Mouse (Mus musculus) forebrain, embryonic 12.5 days (tissue): Measurements from ENCODE around the gene Trpm7. TPM values are rescaled to one million over a fixed set of nuclear protein-coding genes. Genes with fewer than 3 reads are reported as not detected.

Experiments
- ATAC-seq: fragments of 200-750 bp; cut with Nextera tagmentation; 2 replicates; pipeline ENCODE4 v1.8.0; 2017; ENCODE audit warnings: moderate TSS enrichment; ENCODE audit not compliant: low FRiP score
- H3K27ac ChIP-seq: fragments of 300-500 bp; sonication (generic); 2 replicates; pipeline ENCODE4 v1.5.1; 2016; ENCODE audit warnings: mild to moderate bottlenecking
- H3K27me3 ChIP-seq: fragments of 300-500 bp; sonication (generic); 2 replicates; pipeline ENCODE4 v1.6.1; 2016; ENCODE audit warnings: mild to moderate bottlenecking
- H3K36me3 ChIP-seq: fragments of 300-500 bp; sonication (generic); replicated peaks from 2 replicates; pipeline ENCODE4 v1.6.1; 2016; ENCODE audit warnings: mild to moderate bottlenecking
- H3K4me1 ChIP-seq: fragments of 300-500 bp; sonication (generic); 2 replicates; pipeline ENCODE4 v1.6.1; 2016
- H3K4me2 ChIP-seq: fragments of 300-500 bp; sonication (generic); 2 replicates; pipeline ENCODE4 v1.6.1; 2016; ENCODE audit warnings: mild to moderate bottlenecking, moderate library complexity
- H3K4me3 ChIP-seq: fragments of 300-500 bp; sonication (generic); replicated peaks from 2 replicates; pipeline ENCODE4 v1.5.1; 2016; ENCODE audit warnings: mild to moderate bottlenecking
- H3K9ac ChIP-seq: fragments of 300-500 bp; sonication (generic); 2 replicates; pipeline ENCODE4 v1.6.1; 2016; ENCODE audit warnings: mild to moderate bottlenecking
- H3K9me3 ChIP-seq: fragments of 300-500 bp; sonication (generic); 2 replicates; pipeline ENCODE4 v1.6.1; 2016
- WGBS: fragments of 180-500 bp; shearing (Covaris S2); methylation state at CpG from one replicate; pipeline ENCODE4 v1.1.7; 2016; 5-methylcytosine and 5-hydroxymethylcytosine counted together
- microRNA-seq: library from miRNA; unstranded; fragments of <30 nt; microRNA quantifications from one replicate; pipeline ENCODE4, GENCODE M21; 2017
- polyA plus RNA-seq: library from polyadenylated mRNA; unstranded; fragments of >200 nt; fragmentation: Nextera tagmentation; extraction: Ambion mirVana; gene quantifications from 2 replicates; pipeline ENCODE4 v1.2.1, GENCODE M21; 2016

Gene Trpm7
- polyA plus RNA-seq, 1 experiment from 2014 or later = 43.5 TPM

DNA sequence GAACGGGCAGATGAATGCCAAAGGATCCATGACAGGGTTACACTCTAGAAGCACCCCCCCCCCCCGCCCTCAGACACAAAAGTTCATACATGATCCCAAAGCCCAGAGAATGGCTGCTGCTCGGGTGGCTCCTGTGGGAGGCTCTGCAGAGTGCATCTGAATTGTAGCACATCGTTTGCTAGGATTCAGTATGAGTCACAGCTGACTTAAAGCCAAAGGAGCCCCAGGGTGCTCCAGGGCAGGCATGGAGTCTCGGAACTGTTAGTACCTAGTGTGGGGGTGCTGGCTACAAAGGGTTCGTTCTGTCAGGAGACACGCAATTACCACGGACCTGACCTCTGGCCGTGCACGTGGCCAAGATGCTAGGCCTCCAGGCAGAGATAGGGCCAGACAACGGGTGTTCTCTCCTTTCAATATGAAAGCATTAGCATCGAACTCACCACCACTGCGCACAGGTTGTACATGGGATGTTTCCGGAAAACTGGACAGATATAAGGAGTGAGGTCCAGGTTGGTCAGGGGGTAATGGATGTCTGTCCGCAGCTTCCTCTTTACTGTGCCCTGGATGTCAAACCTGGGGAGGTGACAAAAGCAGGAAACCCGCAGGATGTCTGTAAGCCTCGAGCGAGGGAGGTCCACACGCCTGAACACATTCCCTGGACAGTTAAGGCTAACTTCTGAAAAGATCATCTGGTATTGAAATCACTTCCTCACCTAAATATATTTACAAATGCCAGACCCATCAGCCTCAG is 106.4 kb downstream of the Trpm7 start:
- Histone ChIP-seq H3K9me3 (no peaks in the 10 kb centered on the region), H3K4me3 (no peak overlapping the region), H3K9ac (no peak overlapping the region), H3K36me3 (0 out of 2 replicates have a peak, but pooled peaks cover under 1% of the 10 kb centered on the region), H3K27ac (no peak overlapping the region), H3K4me2 (no peak overlapping the region), H3K27me3 (no peaks in the 10 kb centered on the region), H3K4me1 (0 out of 2 replicates have a peak, but pooled peaks cover 5% of the 10 kb centered on the region)
- WGBS = 78% methylated on average over 19 of the region's 19 CpGs
- no peak for ATAC-seq

GRCm38 (mm10) chr2:126768194-126768593 is 107.8 kb downstream of the Trpm7 start:
- ATAC-seq = no peak
- 75% methylated on average over 4 of the region's 4 CpGs for WGBS

DNA sequence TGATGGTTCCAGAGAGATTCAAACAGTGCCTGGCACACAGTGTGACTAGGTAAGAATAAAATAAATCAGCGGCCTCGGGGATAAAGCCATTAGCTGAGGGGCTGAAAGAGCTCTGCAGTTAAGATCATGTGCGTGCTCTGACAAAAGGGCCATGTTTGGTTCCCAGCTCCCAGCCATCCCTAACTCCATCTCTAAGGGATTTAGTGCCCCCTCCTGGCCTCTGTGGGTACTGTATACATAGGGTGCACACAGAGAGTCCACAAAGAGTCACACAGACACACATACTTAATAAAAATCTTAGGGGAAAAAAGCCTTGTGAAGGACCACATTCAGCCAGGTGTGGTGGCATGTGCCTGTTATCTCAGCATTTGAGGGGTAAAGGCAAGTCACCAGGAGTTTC is 108.4 kb downstream of the Trpm7 start:
- 100% methylated on average over 3 of the region's 3 CpGs for WGBS
- Histone ChIP-seq H3K4me3 (no peak overlapping the region), H3K27ac (no peak overlapping the region), H3K27me3 (no peaks in the 10 kb centered on the region), H3K4me1 (0 out of 2 replicates have a peak, but pooled peaks cover 5% of the 10 kb centered on the region), H3K4me2 (no peak overlapping the region), H3K36me3 (peaks cover 15% of the 10 kb centered on the region), H3K9ac (no peak overlapping the region), H3K9me3 (no peaks in the 10 kb centered on the region)
- ATAC-seq = no peak

More at GRCm38 (mm10) chr2:126768194-126768593, 107.8 kb downstream of the Trpm7 start:
- Histone ChIP-seq H3K27me3 (no peaks in the 10 kb centered on the region), H3K9me3 (no peaks in the 10 kb centered on the region), H3K27ac (no peak overlapping the region), H3K4me2 (no peak overlapping the region), H3K9ac (no peak overlapping the region), H3K4me3 (no peak overlapping the region), H3K4me1 (0 out of 2 replicates have a peak, but pooled peaks cover 5% of the 10 kb centered on the region), H3K36me3 (0 out of 2 replicates have a peak, but pooled peaks cover 9% of the 10 kb centered on the region)

GRCm38 (mm10) chr2:126765867-126766582 is 110.0 kb downstream of the Trpm7 start:
- peak; percentile 57; the same call in 1 of the 2 replicates for ATAC-seq
- no peak overlapping the region for H3K27ac ChIP-seq
- H3K9ac ChIP-seq = no peak overlapping the region
- no peaks in the 10 kb centered on the region for H3K27me3 ChIP-seq
- no peak overlapping the region for H3K4me3 ChIP-seq
- 0 out of 2 replicates have a peak, but pooled peaks cover 5% of the 10 kb centered on the region for H3K4me1 ChIP-seq
- peaks cover 30% of the 10 kb centered on the region for H3K36me3 ChIP-seq
- H3K4me2 ChIP-seq = 0 out of 2 replicates have a peak overlapping the region, but pooled peaks have one; percentile 1
- 45% methylated on average over 11 of the region's 11 CpGs for WGBS
- H3K9me3 ChIP-seq = no peaks in the 10 kb centered on the region

GRCm38 (mm10) chr2:126759351-126759750 is 116.7 kb downstream of the Trpm7 start:
- 91% methylated on average over 7 of the region's 7 CpGs for WGBS
- peaks cover 91% of the 10 kb centered on the region for H3K36me3 ChIP-seq

GRCm38 (mm10) chr2:126755664-126756063 is 120.4 kb downstream of the Trpm7 start:
- H3K27me3 ChIP-seq = no peaks in the 10 kb centered on the region
- peaks cover 94% of the 10 kb centered on the region for H3K36me3 ChIP-seq
- H3K9me3 ChIP-seq = no peaks in the 10 kb centered on the region
- H3K4me1 ChIP-seq = no peaks in the 10 kb centered on the region
- no peak for ATAC-seq
- H3K27ac ChIP-seq = no peak overlapping the region
- H3K4me3 ChIP-seq = no peak overlapping the region
- 98% methylated on average over 6 of the region's 6 CpGs for WGBS
- H3K4me2 ChIP-seq = no peak overlapping the region
- H3K9ac ChIP-seq = no peak overlapping the region

More at GRCm38 (mm10) chr2:126759351-126759750, 116.7 kb downstream of the Trpm7 start:
- H3K4me1 ChIP-seq = no peaks in the 10 kb centered on the region
- no peak overlapping the region for H3K27ac ChIP-seq
- no peak overlapping the region for H3K4me3 ChIP-seq
- H3K9ac ChIP-seq = no peak overlapping the region
- H3K9me3 ChIP-seq = no peaks in the 10 kb centered on the region
- no peak overlapping the region for H3K4me2 ChIP-seq
- ATAC-seq = no peak
- H3K27me3 ChIP-seq = no peaks in the 10 kb centered on the region

DNA sequence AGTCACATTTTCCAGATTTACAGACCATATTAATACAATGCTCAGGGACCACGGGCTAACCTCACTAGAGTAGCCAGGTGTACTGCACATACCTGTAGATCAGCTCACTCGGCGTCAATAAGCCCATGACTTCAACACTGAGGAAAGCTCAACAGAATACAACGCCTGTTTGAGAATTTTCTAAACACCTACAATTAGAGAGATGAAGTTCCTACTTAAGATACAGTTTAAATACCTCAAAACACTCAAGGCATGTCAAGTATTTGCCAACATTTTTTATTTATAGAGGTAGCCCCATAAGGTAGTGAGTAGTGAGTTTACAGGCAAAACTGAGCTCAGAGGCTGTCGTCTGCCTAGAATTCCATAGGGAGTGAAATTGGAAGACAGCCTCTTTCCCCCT is 132.6 kb downstream of the Trpm7 start:
- Histone ChIP-seq H3K27me3 (no peaks in the 10 kb centered on the region), H3K4me3 (no peak overlapping the region), H3K9me3 (no peaks in the 10 kb centered on the region), H3K9ac (no peak overlapping the region), H3K4me2 (no peak overlapping the region), H3K27ac (no peak overlapping the region), H3K4me1 (no peaks in the 10 kb centered on the region), H3K36me3 (peaks cover 71% of the 10 kb centered on the region)
- ATAC-seq = no peak
- WGBS = 94% methylated on average over 5 of the region's 5 CpGs

Small RNA genes within 50 kb of the gene (microRNA-seq; reads per million reads assigned to microRNA genes)
- 0.73 reads per million for gene Mir3473g

Other genes starting within 250 kb of the Trpm7 start
- 75.5 and 85.3 TPM in 2 replicates for gene Gabpb1, start 199.9 kb downstream of the Trpm7 start, polyA plus RNA-seq
- gene Usp8, start 168.9 kb downstream of the Trpm7 start, polyA plus RNA-seq = 39.7 and 41.6 TPM in 2 replicates
- 3.2 and 3.6 TPM in 2 replicates for gene Usp50, start 92.8 kb downstream of the Trpm7 start, polyA plus RNA-seq
- 36.9 and 37.2 TPM in 2 replicates for gene Sppl2a, start 57.0 kb upstream of the Trpm7 start, polyA plus RNA-seq
- gene Ap4e1, start 132.5 kb upstream of the Trpm7 start, polyA plus RNA-seq = 12.1 and 15.0 TPM in 2 replicates
- gene Blvra, start 194.4 kb upstream of the Trpm7 start, polyA plus RNA-seq = 18.1 and 18.9 TPM in 2 replicates